Comparison of ENCODE assay signal across 34 mouse cellular contexts in the genomic region with DNA sequence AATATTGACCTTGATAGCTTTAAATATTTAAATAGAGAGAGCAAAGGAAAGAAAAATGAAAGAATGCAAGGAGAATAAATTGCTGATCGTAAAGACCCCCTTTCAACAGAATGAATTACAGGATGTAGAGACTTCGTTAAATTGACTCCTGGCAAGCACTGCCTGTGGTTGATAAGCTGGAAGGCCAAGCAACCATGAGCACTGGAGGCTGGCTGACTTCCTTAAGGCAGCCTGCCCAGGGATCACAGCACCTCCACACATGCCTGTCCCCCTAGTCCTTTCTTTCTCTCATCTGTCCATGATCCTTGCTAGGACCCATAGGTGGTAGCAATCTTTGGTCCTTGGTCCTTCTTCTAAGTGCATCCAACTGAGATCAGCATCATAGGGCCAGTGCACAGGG.
"Had no signal": no experiment of that assay in that cellular context is flagged by ENCODE, and none has a peak within 500 bp of the region (broad histone marks: within the 10 kb centered on the region; RNA-seq: fewer than 3 reads in every experiment).

No protein-coding gene starts in this region.

- H3K4me1 ChIP-seq: hindbrain, embryonic 12.5 days; hindbrain, embryonic 13.5 days; hindbrain, embryonic 15.5 days; intestine, embryonic 15.5 days had no signal

- H3K9me3 ChIP-seq: heart, embryonic 10.5 days; heart, embryonic 12.5 days; heart, embryonic 13.5 days; heart, embryonic 15.5 days; hindbrain, embryonic 10.5 days; hindbrain, embryonic 12.5 days; hindbrain, embryonic 13.5 days; hindbrain, embryonic 15.5 days; intestine, embryonic 15.5 days; kidney, embryonic 15.5 days had no signal

- H3K27me3 ChIP-seq: heart, embryonic 12.5 days; heart, embryonic 13.5 days; heart, embryonic 15.5 days; hindbrain, embryonic 12.5 days; hindbrain, embryonic 13.5 days; hindbrain, embryonic 15.5 days; intestine, embryonic 15.5 days; kidney, embryonic 15.5 days had no signal

- H3K27ac ChIP-seq: heart, embryonic 10.5 days; heart, embryonic 13.5 days; heart, embryonic 15.5 days; hindbrain, embryonic 10.5 days; hindbrain, embryonic 12.5 days; hindbrain, embryonic 13.5 days; hindbrain, embryonic 14.5 days; hindbrain, embryonic 15.5 days; hindbrain, postnatal 0 days; intestine, embryonic 15.5 days; kidney, embryonic 15.5 days; kidney, postnatal 0 days; layer of hippocampus, adult 2 months had no signal

- H3K36me3 ChIP-seq: heart, embryonic 10.5 days; heart, embryonic 12.5 days; heart, embryonic 13.5 days; heart, embryonic 15.5 days; hindbrain, embryonic 10.5 days; hindbrain, embryonic 12.5 days; hindbrain, embryonic 13.5 days; hindbrain, embryonic 15.5 days; intestine, embryonic 15.5 days; kidney, embryonic 15.5 days had no signal

- DNase-seq: heart, postnatal 10 days; heart, postnatal 14 days; heart, postnatal 36 days; heart, postnatal 4 days; kidney, adult 11 months; kidney, adult 18-20 months; kidney, adult 2 months; kidney, adult 8-10 months; kidney, adult 9 months; kidney, postnatal 10 days; kidney, postnatal 14 days; kidney, postnatal 25 days; kidney, postnatal 36 days; kidney, postnatal 4 days; layer of hippocampus, adult 9-11 months; layer of hippocampus, postnatal 36 days had no signal

- H3K4me3 ChIP-seq: heart, embryonic 10.5 days; heart, embryonic 12.5 days; heart, embryonic 13.5 days; heart, embryonic 15.5 days; hindbrain, embryonic 10.5 days; hindbrain, embryonic 12.5 days; hindbrain, embryonic 13.5 days; hindbrain, embryonic 15.5 days; intestine, embryonic 15.5 days; kidney, embryonic 15.5 days; layer of hippocampus, adult 2 months had no signal

- ATAC-seq: hindbrain, embryonic 16.5 days; hindbrain, postnatal 0 days; inflammation-experienced regulatory T-cells, adult 6 months; intestine, embryonic 15.5 days; intestine, embryonic 16.5 days; intestine, postnatal 0 days had no signal
